Mouse (Mus musculus) bone marrow, adult 2 months (tissue): ENCODE data around the gene Pou3f4. TPM values are rescaled to one million over a fixed set of nuclear protein-coding genes. Genes with fewer than 3 reads are reported as not detected.
"Not testable (repeated sequence)": the region's sequence is repeated elsewhere in the genome, so short reads cannot be mapped to it uniquely, and the experiment has no call there.

Experiments used
- H3K27ac ChIP-seq: fragments of 200-500 bp; 2 replicates; pipeline ENCODE4 v1.5.1; 2012; ENCODE audit warnings: low read depth, mild to moderate bottlenecking, control low read depth, inconsistent platforms, low read length; ENCODE audit not compliant: control insufficient read depth, poor library complexity, insufficient read depth
- H3K4me1 ChIP-seq: fragments of 200-500 bp; 2 replicates; pipeline ENCODE4 v1.6.1; 2011; ENCODE audit warnings: low read length; ENCODE audit not compliant: control insufficient read depth, insufficient read depth
- H3K4me3 ChIP-seq: fragments of 200-500 bp; replicated peaks from 2 replicates; pipeline ENCODE3; 2011; ENCODE audit warnings: mild to moderate bottlenecking, low read depth, low read length, control low read depth; ENCODE audit not compliant: control insufficient read depth
- CTCF ChIP-seq: fragments of 200-500 bp; IDR thresholded peaks from 2 replicates; pipeline ENCODE4 v1.5.1; 2011; ENCODE audit warnings: low read length, control low read depth; ENCODE audit not compliant: control insufficient read depth, insufficient read depth
- POLR2A ChIP-seq: fragments of 200-500 bp; IDR thresholded peaks from 2 replicates; pipeline ENCODE4 v1.6.1; 2011; ENCODE audit warnings: low read depth, mild to moderate bottlenecking, control low read depth, low read length, borderline replicate concordance; ENCODE audit not compliant: control insufficient read depth
- whole genome bisulfite sequencing: fragments of 180-500 bp; shearing (Covaris S2); methylation state at CpG from one replicate; pipeline ENCODE4 v1.1.7; 2018; 5-methylcytosine and 5-hydroxymethylcytosine counted together
- polyA plus RNA-seq: library from polyadenylated mRNA; stranded (reverse); fragments of >200 nt; gene quantifications from 2 replicates; pipeline ENCODE4 v1.2.4, GENCODE M21; 2011; ENCODE audit warnings: low replicate concordance; ENCODE audit not compliant: missing spikeins, insufficient read depth, insufficient read length

Pou3f4 gene
- not detected in 2 replicates for polyA plus RNA-seq

DNA sequence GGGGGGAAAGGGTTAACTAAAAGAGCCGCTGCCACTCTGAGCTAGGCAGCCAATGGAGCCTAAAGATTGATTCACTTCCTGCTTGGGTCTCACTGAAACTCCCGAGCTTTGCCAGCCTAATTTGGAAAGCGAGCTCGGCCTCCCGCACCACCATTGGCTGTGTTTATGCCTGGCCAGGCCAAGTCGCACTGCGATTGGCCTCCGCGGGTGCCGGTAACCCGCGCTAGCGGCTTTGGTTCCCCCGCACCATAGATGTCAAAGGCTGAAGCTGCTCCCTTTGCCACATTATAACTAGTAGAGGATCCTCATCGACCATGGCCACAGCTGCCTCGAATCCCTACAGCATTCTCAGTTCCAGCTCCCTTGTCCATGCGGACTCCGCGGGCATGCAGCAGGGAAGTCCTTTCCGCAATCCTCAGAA, at the start of gene Pou3f4:
Gene Pou3f4 (plus strand): TSS at position 130 of the 421 bp plus-strand sequence.
- WGBS = 13% methylated on average over 20 of the region's 20 CpGs
- TF ChIP-seq CTCF (no peak), POLR2A (no peak)
- H3K4me1 ChIP-seq = no peaks in the 10 kb centered on the region
- H3K4me3 ChIP-seq = no peak within 1 kb of the TSS
- no peak within 1 kb of the TSS for H3K27ac ChIP-seq

DNA sequence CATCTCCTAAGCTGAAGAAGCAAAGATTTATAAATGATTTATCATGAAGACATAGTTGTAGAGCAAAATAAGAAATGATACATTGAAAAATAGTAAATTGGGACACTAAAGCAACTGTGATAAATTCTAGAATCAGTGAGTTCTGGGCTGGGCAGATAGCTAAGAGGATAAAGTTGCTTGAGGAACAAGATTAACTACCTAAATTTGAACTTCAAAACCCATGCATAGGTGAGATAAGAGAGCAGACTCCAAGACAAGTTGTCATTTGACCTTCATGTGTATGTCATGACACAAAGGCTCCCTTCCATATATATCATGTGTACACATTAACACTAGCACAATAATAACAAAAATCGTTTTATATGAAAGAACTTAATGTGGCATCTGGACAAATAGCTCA, 48.1 kb upstream of the Pou3f4 start:
- TF ChIP-seq POLR2A (no peak), CTCF (no peak)
- Histone ChIP-seq H3K4me1 (no peaks in the 10 kb centered on the region), H3K4me3 (no peak overlapping the region), H3K27ac (no peak overlapping the region)
- WGBS = 34% methylated on average over 1 of the region's 1 CpGs

DNA sequence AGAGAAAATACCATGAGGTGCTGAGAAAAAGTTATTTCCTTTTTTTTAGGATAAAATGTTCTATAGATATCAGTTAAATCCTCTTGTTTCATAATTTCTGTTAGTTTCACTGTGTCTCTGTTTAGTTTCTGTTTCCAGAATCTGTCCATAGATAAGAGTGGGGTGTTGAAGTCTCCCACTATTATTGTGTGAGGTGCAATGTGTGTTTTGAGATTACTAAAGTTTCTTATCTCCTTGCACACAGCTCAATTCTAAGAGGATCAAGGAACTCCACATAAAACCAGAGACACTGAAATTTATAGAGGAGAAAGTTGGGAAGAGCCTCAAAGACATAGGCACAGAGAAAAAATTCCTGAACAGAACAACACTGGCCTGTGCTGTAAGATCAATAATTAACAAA, 39.3 kb upstream of the Pou3f4 start:
- not testable (repeated sequence) for H3K4me1 ChIP-seq, H3K4me3 ChIP-seq, H3K27ac ChIP-seq

DNA sequence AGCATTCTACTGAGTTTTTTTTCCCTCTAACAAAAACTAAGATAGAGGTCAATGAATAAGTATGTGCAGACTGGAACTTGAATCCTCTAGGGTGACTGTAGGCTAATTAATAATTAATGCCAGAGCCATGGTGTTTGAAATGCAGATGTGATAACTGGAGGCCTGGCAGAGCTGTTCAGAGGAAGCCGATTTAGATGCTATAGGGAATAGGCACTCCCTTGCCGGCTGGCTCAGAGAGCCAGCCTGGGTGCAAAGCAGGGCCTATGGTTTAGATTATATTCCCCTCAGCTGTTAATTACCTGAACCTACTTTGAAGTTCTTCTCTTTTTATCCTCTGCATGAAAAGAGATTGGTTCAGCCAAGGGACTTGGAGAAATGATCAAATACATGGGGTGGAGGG, 11.6 kb upstream of the Pou3f4 start:
- 40% methylated on average over 2 of the region's 2 CpGs for WGBS
- Histone ChIP-seq H3K27ac (no peak overlapping the region), H3K4me3 (no peak overlapping the region), H3K4me1 (no peaks in the 10 kb centered on the region)
- no peak for TF ChIP-seq CTCF
- TF ChIP-seq POLR2A = no peak

DNA sequence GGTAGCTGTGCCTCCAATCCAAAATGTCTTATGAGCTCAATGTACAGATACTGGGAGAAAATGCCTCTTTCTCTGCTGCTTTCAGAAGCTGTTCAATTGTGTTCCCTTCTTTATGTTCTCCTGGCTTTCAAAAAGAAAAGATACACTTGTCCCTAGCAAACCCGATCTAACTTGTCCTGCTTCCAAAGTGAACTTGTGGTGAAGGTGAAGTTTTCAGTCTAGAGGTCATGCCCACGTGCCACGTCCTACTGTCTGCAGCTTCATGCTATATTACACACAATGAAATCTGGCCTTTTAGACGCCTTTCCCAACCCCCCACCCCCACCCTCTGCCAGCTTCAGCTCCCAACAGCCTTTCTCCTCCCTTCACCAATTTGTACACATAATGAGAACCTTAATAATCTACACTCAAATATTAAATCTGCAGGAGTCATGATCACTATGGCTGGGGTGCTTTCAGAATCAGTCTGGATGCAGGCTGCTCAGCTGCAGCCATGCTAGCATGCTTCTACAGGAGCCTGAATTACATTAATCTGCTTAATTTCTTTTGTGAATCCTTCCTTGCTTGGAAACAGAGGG, 4.0 kb upstream of the Pou3f4 start:
- TF ChIP-seq POLR2A (no peak), CTCF (no peak)
- Histone ChIP-seq H3K27ac (no peak overlapping the region), H3K4me1 (no peaks in the 10 kb centered on the region), H3K4me3 (no peak overlapping the region)
- 42% methylated on average over 4 of the region's 4 CpGs for WGBS

DNA sequence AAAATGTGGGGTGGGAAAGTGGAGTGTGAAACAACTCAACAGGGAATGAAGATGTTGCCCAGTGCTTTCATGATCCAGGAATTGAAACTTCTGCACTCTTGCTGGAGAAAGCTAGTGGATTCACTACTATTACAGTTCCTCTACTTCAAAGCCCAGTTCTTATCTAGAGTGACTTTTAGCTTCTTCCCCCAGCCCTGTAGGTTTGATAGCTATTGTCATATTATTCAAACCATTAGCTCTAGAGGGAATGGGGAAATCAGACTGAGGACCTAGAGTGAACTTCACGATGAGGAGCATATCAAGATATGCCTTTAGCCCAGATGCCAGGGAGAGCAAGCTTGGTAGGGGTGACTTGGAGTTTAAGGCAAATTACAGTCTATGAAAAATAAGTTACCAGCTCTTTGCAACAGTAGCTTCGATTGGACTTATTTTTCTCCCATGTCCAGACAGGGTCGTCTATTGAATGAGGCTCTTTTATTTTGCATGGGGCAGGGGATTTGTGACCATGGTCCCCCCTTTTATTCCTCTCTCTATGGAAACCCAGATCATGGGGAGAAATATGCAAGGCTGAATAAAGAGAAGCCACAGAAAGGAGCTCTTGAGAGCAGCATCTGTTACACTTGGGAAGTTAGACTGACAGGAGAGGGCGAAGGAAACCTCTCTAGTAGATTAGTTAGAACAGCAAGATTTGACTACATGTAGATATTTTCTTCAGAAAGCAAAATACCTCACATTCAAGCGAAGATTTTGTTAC, 3.1 kb upstream of the Pou3f4 start:
- Histone ChIP-seq H3K4me3 (no peak overlapping the region), H3K4me1 (no peaks in the 10 kb centered on the region), H3K27ac (no peak overlapping the region)
- no peak for TF ChIP-seq POLR2A
- TF ChIP-seq CTCF = no peak
- 46% methylated on average over 5 of the region's 5 CpGs for WGBS

DNA sequence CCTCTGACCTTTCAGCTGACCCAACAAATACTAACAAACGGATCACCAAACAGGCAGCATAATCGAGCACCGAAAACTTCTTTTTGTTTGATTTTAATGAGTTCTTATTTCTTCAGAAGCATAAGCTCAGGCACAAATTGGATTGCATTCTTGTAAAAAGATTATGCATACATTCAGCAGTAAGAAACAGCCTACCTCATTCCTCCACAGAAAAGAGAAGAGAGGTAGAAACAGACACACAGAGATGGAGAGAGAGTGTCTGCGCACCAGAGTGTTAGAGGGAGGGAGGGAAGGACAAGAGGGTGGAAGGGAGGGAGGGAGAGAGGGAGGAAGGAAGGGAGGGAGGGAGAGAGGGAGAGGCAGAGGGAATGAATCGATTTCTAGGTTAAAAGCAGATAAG, 2.0 kb upstream of the Pou3f4 start:
- no peak for TF ChIP-seq POLR2A
- no peak for TF ChIP-seq CTCF
- no peak overlapping the region for H3K4me3 ChIP-seq
- H3K4me1 ChIP-seq = no peaks in the 10 kb centered on the region
- 23% methylated on average over 5 of the region's 5 CpGs for WGBS
- no peak overlapping the region for H3K27ac ChIP-seq

DNA sequence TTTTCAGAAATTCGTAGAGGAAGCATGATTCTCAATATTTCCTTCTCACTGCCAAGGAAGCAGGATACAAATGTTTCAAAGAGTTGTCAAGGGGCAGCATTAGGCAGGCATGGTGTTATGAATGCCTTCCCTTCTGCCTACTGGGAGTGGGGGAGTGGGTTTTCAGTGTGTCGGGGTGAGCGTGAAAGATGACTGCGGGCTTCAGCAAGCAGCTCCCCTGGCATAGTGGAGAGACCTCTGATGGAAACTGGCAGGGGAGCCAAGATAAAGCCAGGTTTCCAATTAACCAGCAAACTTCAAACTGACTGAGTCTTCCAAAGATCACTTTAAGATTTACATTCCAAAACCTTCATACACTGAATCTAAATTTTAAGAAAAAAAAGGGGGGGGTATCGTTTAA, 679 bp upstream of the Pou3f4 start:
- no peak overlapping the region for H3K4me3 ChIP-seq
- WGBS = 13% methylated on average over 5 of the region's 5 CpGs
- H3K27ac ChIP-seq = no peak overlapping the region
- TF ChIP-seq CTCF = no peak
- no peak for TF ChIP-seq POLR2A
- no peaks in the 10 kb centered on the region for H3K4me1 ChIP-seq

DNA sequence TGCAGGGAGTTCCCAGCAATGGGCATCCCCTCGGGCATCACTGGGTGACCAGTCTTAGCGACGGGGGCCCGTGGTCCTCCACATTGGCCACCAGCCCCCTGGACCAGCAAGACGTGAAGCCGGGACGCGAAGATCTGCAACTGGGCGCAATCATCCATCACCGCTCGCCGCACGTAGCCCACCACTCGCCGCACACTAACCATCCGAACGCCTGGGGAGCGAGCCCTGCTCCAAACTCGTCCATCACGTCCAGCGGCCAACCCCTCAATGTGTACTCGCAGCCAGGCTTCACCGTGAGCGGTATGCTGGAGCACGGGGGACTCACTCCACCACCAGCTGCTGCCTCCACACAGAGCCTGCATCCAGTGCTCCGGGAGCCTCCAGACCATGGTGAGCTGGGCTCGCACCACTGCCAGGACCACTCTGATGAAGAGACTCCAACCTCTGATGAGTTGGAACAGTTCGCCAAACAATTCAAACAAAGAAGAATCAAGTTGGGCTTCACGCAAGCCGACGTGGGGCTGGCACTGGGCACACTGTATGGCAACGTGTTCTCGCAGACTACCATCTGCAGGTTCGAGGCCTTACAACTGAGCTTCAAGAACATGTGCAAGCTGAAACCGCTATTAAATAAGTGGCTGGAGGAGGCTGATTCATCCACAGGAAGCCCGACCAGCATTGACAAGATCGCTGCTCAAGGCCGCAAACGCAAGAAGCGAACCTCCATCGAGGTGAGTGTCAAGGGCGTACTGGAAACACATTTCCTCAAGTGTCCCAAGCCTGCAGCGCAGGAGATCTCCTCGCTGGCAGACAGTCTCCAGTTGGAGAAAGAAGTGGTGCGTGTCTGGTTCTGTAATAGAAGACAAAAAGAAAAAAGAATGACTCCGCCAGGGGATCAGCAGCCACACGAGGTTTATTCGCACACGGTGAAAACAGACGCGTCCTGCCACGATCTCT, 790 bp downstream of the Pou3f4 start:
- no peak overlapping the region for H3K4me3 ChIP-seq
- H3K4me1 ChIP-seq = no peaks in the 10 kb centered on the region
- 14% methylated on average over 52 of the region's 52 CpGs for WGBS
- H3K27ac ChIP-seq = no peak overlapping the region
- TF ChIP-seq CTCF (no peak), POLR2A (no peak)
